ENCODE assay signal across 22 mouse cellular contexts in genomic region chr2:11698994-11699393, GRCm38 (mm10). TPM values are rescaled to one million over a fixed set of nuclear protein-coding genes. Genes with fewer than 3 reads are reported as not detected.
DNase-seq lines count a peak whose midpoint lies in the region; ATAC-seq and TF ChIP-seq lines count a peak whose summit lies in the region.
"Had no signal": no experiment of that assay in that cellular context is flagged by ENCODE, and none has a peak within 500 bp of the region (broad histone marks: within the 10 kb centered on the region; RNA-seq: fewer than 3 reads in every experiment).

No protein-coding gene starts in this region.

- no peak for TF ChIP-seq CTCF in kidney, adult 2 months (conservative IDR thresholded peaks at IDR 0.05; ENCODE audit: insufficient read depth, insufficient read length, low read depth, low read length)

- no peak for TF ChIP-seq POLR2A in kidney, adult 2 months (IDR thresholded peaks at IDR 0.05; ENCODE audit: low read depth, low read length)

- H3K27me3 ChIP-seq in kidney, adult 2 months (replicated peaks; ENCODE audit: control insufficient read depth, insufficient read depth, low read length) = no peaks in the 10 kb centered on the region
- H3K27me3 ChIP-seq in kidney, embryonic 15.5 days = peaks cover 5% of the 10 kb centered on the region
- H3K27me3 ChIP-seq: embryonic facial prominence, embryonic 13.5 days; intestine, embryonic 15.5 days; neural tube, embryonic 12.5 days had no signal

- H3K27ac ChIP-seq in kidney, adult 2 months (ENCODE audit: insufficient read depth, low read depth, low read length) = no peak overlapping the region
- no peak overlapping the region for H3K27ac ChIP-seq in kidney, embryonic 15.5 days
- H3K27ac ChIP-seq: embryonic facial prominence, embryonic 13.5 days; heart, embryonic 10.5 days; hindbrain, embryonic 14.5 days; intestine, embryonic 15.5 days; liver, embryonic 14.5 days; midbrain, embryonic 13.5 days; neural tube, embryonic 12.5 days had no signal

- peak; percentile 6 for DNase-seq in CD4-positive, CD25-positive, alpha-beta regulatory T cell, adult 2 months (ENCODE audit: low read depth, low spot score)
- peak; percentile 92 for DNase-seq in kidney, adult 2 months
- DNase-seq in induced T-regulatory cell, adult 2 months (ENCODE audit: low read depth) = peak; percentile 21
- DNase-seq in kidney, postnatal 4 days = peak; percentile 8 to 41
- no peak for DNase-seq in heart, postnatal 36 days
- no peak for DNase-seq in gastrocnemius, postnatal 14 days
- DNase-seq: adrenal gland, postnatal 36 days; cerebellum, adult 18-20 months; cerebellum, postnatal 25 days had no signal

- peaks cover 18% of the 10 kb centered on the region for H3K4me1 ChIP-seq in kidney, adult 2 months (ENCODE audit: control insufficient read depth, insufficient read depth, low read length)
- H3K4me1 ChIP-seq in kidney, embryonic 15.5 days = no peaks in the 10 kb centered on the region
- H3K4me1 ChIP-seq: embryonic facial prominence, embryonic 13.5 days; heart, embryonic 10.5 days; intestine, embryonic 15.5 days; midbrain, embryonic 13.5 days; neural tube, embryonic 12.5 days had no signal

- H3K36me3 ChIP-seq in kidney, adult 2 months (ENCODE audit: control insufficient read depth, insufficient read depth, low read length) = no peaks in the 10 kb centered on the region
- no peaks in the 10 kb centered on the region for H3K36me3 ChIP-seq in kidney, embryonic 15.5 days
- H3K36me3 ChIP-seq: embryonic facial prominence, embryonic 13.5 days; G1E; heart, embryonic 10.5 days; intestine, embryonic 15.5 days; midbrain, embryonic 13.5 days; neural tube, embryonic 12.5 days had no signal

- H3K9me3 ChIP-seq in kidney, embryonic 15.5 days (replicated peaks) = no peaks in the 10 kb centered on the region
- H3K9me3 ChIP-seq: G1E; heart, embryonic 10.5 days; intestine, embryonic 15.5 days; midbrain, embryonic 13.5 days; neural tube, embryonic 12.5 days had no signal

- ATAC-seq in CD4-positive, CD25-positive, alpha-beta regulatory T cell, adult 4 months = no peak
- no peak for ATAC-seq in kidney, embryonic 15.5 days (replicated peaks; ENCODE audit: low FRiP score)
- ATAC-seq: forebrain, embryonic 14.5 days; intestine, embryonic 15.5 days; midbrain, embryonic 13.5 days had no signal

- H3K9ac ChIP-seq in kidney, embryonic 15.5 days = no peak overlapping the region
- H3K9ac ChIP-seq: embryonic facial prominence, embryonic 13.5 days; hindbrain, embryonic 14.5 days; intestine, embryonic 15.5 days; liver, embryonic 14.5 days; midbrain, embryonic 13.5 days; neural tube, embryonic 12.5 days had no signal

- WGBS in kidney, adult 2 months = 36% methylated on average over 5 of the region's 5 CpGs
- 42% methylated on average over 5 of the region's 5 CpGs for WGBS in kidney, embryonic 15.5 days

- no peak overlapping the region for H3K4me2 ChIP-seq in kidney, embryonic 15.5 days
- H3K4me2 ChIP-seq: embryonic facial prominence, embryonic 13.5 days; hindbrain, embryonic 14.5 days; intestine, embryonic 15.5 days; midbrain, embryonic 13.5 days; neural tube, embryonic 12.5 days had no signal

- intact Hi-C loops in heart, postnatal 36 days (cut with DNase I) = no loop called here
- intact Hi-C loops in gastrocnemius, postnatal 14 days (cut with DNase I; ENCODE audit: low total_unique reads) = no loop called here

- no peak overlapping the region for H3K4me3 ChIP-seq in kidney, adult 2 months (ENCODE audit: insufficient read depth, low read depth, low read length)
- H3K4me3 ChIP-seq in kidney, embryonic 15.5 days (replicated peaks) = no peak overlapping the region
- H3K4me3 ChIP-seq: embryonic facial prominence, embryonic 13.5 days; heart, embryonic 10.5 days; intestine, embryonic 15.5 days; midbrain, embryonic 13.5 days; neural tube, embryonic 12.5 days had no signal

RNA-seq across cellular contexts. Expression of gene Il15ra, which starts 6.1 kb away (rescaled TPM):
- 10 to 100 TPM; 24.0 to 33.6 TPM for polyA plus RNA-seq in CD4-positive, CD25-positive, alpha-beta regulatory T cell, adult 4 months (2017; shearing (Covaris generic))
- 22.4 and 22.5 TPM in 2 replicates for polyA plus RNA-seq in kidney, adult 2 months (2012; rRNA removed)
- polyA plus RNA-seq in kidney, embryonic 15.5 days (2015; fragmentation: Nextera tagmentation; extraction: Ambion mirVana) = 2.1 and 2.2 TPM in 2 replicates
- total RNA-seq in heart, postnatal 36 days (2021) = 10 to 100 TPM; 27.3 to 27.9 TPM
- total RNA-seq in gastrocnemius, postnatal 14 days (2021) = 10 to 100 TPM; 10.6 to 22.8 TPM
- polyA plus RNA-seq: G1E had no signal

RNA-seq across cellular contexts. Expression of gene Il2ra, which starts 56.4 kb away (rescaled TPM):
- 100 to 1,000 TPM; 347 to 420 TPM for polyA plus RNA-seq in CD4-positive, CD25-positive, alpha-beta regulatory T cell, adult 4 months (2017; shearing (Covaris generic))
- polyA plus RNA-seq in kidney, adult 2 months (2012; rRNA removed) = 0.14 and 0.42 TPM in 2 replicates
- not detected in 2 replicates for polyA plus RNA-seq in kidney, embryonic 15.5 days (2015; fragmentation: Nextera tagmentation; extraction: Ambion mirVana)
- 1 to 10 TPM; 1.4 to 1.6 TPM for total RNA-seq in heart, postnatal 36 days (2021)
- total RNA-seq in gastrocnemius, postnatal 14 days (2021) = under 1 TPM; 0.16 to 0.42 TPM
- total RNA-seq: layer of hippocampus, postnatal 10 days had no signal
- polyA plus RNA-seq: embryonic facial prominence, embryonic 13.5 days; forebrain, embryonic 14.5 days; G1E; heart, embryonic 10.5 days; hindbrain, embryonic 14.5 days; limb, embryonic 11.5 days; neural tube, embryonic 12.5 days had no signal

Comparison
In these comparisons a context has a peak if more than half of its experiments do, and no peak if none do; other contexts are left out.
1. DNase-seq: peak in CD4-positive, CD25-positive, alpha-beta regulatory T cell, adult 2 months (single experiment), kidney, adult 2 months (single experiment), induced T-regulatory cell, adult 2 months (single experiment) and kidney, postnatal 4 days (2 of 2); none in heart, postnatal 36 days (0 of 2) and gastrocnemius, postnatal 14 days (single experiment).
2. RNA of gene Il2ra, which starts 56.4 kb away (polyA plus RNA-seq): 347 to 420 TPM in CD4-positive, CD25-positive, alpha-beta regulatory T cell, adult 4 months; 0.14 to 0.42 TPM in kidney, adult 2 months and not detected in kidney, embryonic 15.5 days; every median in the first group is over 100 times any median in the second.